Mouse (Mus musculus): Measurements from ENCODE around the gene Olfr735. TPM values are rescaled to one million over a fixed set of nuclear protein-coding genes. Genes with fewer than 3 reads are reported as not detected.
A peak's percentile ranks its signal among the peaks of the same experiment; 100 is the strongest.

Olfr735 gene
- total RNA-seq (2014; fragmentation: Nextera tagmentation): not detected in 2 replicates
- not detected in 2 replicates for total RNA-seq (2017)

DNA sequence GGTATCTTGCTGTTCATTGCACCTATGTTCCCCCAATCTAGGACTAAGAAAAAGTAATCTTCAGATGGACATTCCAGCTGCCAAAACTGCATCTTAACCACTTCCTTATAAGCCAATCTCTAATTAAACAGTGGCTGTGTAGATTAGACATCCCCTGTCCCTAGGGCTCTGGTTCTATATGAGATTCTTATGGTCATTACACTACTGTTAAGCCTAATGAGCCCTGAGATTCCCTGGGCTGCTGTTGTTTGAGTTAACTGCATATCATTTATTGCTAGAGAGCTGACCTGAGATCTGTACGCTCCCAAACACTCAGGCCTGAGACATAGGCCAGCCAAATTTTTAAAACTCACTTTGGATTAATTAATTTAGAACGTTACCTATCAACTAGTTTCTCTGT lies at the start of gene Olfr735:
Gene Olfr735, minus strand, starts transcription at position 77 of the 400 bp plus-strand sequence.
- ATAC-seq (replicated peaks; ENCODE audit: poor library complexity, severe bottlenecking): no peak

DNA sequence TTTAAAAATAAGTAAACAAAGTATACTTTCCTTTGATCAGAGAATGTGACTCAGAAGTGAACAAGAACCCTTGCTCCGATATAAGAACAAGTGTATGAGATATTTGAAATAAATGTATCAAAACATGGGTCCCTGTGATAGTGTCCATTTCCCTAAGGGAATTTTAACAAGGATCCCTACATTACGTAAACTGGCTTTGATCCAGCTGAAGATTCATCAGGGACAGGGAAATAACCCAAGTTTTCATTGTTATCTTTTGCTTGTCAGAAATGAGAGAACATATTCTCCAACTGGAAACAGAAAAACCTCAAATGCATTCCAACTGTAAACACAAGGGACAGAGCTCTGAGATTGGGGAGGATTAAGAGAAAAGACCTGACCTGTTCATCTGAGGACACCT lies 32.2 kb upstream of the Olfr735 start, which contains the start of gene Olfr736:
Gene Olfr736, plus strand, starts transcription at position 301 of the 400 bp plus-strand sequence.
- no peak for ATAC-seq (replicated peaks; ENCODE audit: poor library complexity, severe bottlenecking)

GRCm38 (mm10) chr14:50363561-50363960 lies 14.9 kb upstream of the Olfr735 start:
- peak; percentile 56 for ATAC-seq (replicated peaks; ENCODE audit: poor library complexity, severe bottlenecking)

GRCm38 (mm10) chr14:50360480-50360879 lies 11.8 kb upstream of the Olfr735 start:
- ATAC-seq (replicated peaks; ENCODE audit: poor library complexity, severe bottlenecking): no peak

DNA sequence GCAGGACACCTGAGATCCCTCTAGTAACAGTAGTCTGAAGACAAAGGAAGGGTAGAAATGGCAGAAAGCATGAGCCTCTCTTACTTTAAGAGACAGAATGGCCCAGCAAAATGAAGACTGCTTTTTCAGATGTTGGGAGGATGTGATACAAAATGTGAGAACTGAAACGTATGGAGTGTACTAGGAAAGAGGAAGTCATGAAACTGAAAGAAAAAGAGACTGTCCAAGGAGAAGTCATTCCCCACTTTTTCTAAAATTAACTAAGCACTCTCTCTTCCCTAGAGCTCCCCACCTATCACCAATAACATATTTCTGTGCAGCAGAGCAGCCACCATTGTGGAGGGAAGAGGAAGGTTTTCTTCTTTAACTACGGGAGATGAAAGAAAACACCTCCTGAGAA lies 8.9 kb upstream of the Olfr735 start, which contains the start of gene Tlr11:
Gene Tlr11, plus strand, starts transcription at position 322 of the 400 bp plus-strand sequence.
- ATAC-seq (replicated peaks; ENCODE audit: poor library complexity, severe bottlenecking): peak; percentile 93

DNA sequence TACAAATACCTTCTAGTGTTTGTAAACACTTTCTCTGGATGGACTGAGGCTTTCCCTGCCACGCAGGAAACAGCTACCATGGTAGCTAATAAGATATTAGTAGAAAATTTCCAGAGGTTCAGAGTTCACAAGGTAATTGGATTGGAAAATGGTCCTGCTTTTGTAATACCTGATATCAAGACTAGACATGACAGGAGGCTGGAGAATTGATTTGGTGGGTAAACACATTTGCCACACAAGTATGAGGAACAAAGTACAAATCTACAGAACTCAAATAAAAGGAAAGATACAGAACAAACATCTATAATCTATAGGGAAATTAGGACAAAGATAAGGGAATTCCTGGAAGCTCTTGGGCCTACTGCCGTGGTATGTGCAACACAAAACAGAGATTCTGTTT lies 8.1 kb upstream of the Olfr735 start:
- no peak for ATAC-seq (replicated peaks; ENCODE audit: poor library complexity, severe bottlenecking)

DNA sequence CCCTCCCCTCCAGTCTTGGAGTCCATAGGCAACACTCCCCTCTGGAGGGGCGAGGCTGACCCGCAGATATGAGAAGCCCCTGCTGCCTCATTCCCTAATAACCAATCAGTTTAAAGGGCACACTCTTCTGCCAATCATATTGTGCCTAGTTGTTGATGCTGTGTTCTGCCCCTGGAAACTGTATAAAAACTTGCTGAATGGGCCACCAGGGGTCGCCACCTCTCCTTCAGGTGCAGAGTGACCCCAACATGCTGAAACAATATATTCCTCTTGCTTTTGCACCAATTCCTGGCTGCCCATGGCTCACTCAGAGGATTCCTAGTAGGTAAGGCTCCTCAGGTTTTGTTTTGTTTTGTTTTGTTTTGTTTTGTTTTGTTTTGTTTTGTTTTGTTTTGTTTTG lies 3.8 kb upstream of the Olfr735 start:
- ATAC-seq (replicated peaks; ENCODE audit: poor library complexity, severe bottlenecking): peak; percentile 88

DNA sequence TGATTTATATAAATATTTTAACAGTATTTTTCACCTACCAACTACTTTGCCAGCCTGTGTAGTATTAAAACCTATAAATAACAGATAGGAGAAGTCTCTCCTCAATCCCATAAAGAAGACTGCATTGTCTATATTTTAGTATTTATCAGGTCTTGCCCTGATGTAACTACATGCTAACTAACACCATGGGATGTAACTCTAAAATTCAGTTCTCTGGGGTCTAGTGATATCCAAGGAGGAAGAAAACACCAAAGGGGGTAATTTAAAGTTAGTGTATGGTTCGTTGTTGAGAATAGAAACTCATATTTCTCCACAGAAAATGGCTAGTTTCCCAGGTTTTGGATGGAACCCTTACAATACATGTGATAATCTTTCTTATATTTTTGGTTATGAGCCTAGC lies 22.0 kb downstream of the Olfr735 start, which contains the start of gene Olfr734:
Gene Olfr734, minus strand, starts transcription at position 101 of the 400 bp plus-strand sequence.
- no peak for ATAC-seq (replicated peaks; ENCODE audit: poor library complexity, severe bottlenecking)

DNA sequence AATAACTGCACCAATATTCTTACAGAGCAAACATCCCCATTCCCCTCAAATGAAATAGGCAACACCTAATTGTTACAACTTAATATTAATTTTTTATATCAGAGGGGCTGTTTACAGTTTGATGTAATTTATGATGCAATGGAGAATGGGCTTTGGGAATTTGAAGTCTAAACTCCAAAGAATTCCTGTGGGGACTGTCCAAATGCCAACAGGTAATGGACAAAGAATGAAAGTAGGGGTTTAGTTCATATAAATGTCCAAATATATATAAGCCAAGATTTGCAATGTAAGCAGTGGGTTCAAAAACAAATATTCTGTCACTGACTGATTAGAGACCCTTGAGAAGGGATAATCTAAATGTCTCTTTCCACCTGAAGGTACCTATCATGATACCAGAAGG lies 47.2 kb downstream of the Olfr735 start, which contains the start of gene Olfr733:
Gene Olfr733, minus strand, starts transcription at position 101 of the 400 bp plus-strand sequence.
- ATAC-seq (replicated peaks; ENCODE audit: poor library complexity, severe bottlenecking): no peak

Other genes starting within 250 kb of the Olfr735 start
- not detected in 2 replicates for gene Olfr727, start 225.7 kb downstream of the Olfr735 start, total RNA-seq (2014; fragmentation: Nextera tagmentation)
- gene Olfr727, start 225.7 kb downstream of the Olfr735 start, total RNA-seq (2017): not detected in 2 replicates
- not detected in 2 replicates for gene Olfr728, start 206.2 kb downstream of the Olfr735 start, total RNA-seq (2014; fragmentation: Nextera tagmentation)
- not detected in 2 replicates for gene Olfr728, start 206.2 kb downstream of the Olfr735 start, total RNA-seq (2017)
- not detected in 2 replicates for gene Olfr729, start 196.0 kb downstream of the Olfr735 start, total RNA-seq (2014; fragmentation: Nextera tagmentation)
- gene Olfr729, start 196.0 kb downstream of the Olfr735 start, total RNA-seq (2017): not detected in 2 replicates
- not detected in 2 replicates for gene Olfr730, start 160.7 kb downstream of the Olfr735 start, total RNA-seq (2014; fragmentation: Nextera tagmentation)
- not detected in 2 replicates for gene Olfr730, start 160.7 kb downstream of the Olfr735 start, total RNA-seq (2017)
- gene Olfr731, start 107.0 kb downstream of the Olfr735 start, total RNA-seq (2014; fragmentation: Nextera tagmentation): not detected in 2 replicates
- not detected in 2 replicates for gene Olfr731, start 107.0 kb downstream of the Olfr735 start, total RNA-seq (2017)
- not detected in 2 replicates for gene Olfr732, start 64.7 kb downstream of the Olfr735 start, total RNA-seq (2014; fragmentation: Nextera tagmentation)
- not detected in 2 replicates for gene Olfr732, start 64.7 kb downstream of the Olfr735 start, total RNA-seq (2017)
- gene Olfr733, start 47.4 kb downstream of the Olfr735 start, total RNA-seq (2014; fragmentation: Nextera tagmentation): not detected in 2 replicates
- not detected in 2 replicates for gene Olfr733, start 47.4 kb downstream of the Olfr735 start, total RNA-seq (2017)
- gene Olfr734, start 22.1 kb downstream of the Olfr735 start, total RNA-seq (2014; fragmentation: Nextera tagmentation): not detected in 2 replicates
- gene Olfr734, start 22.1 kb downstream of the Olfr735 start, total RNA-seq (2017): not detected in 2 replicates
- gene Tlr11, start 9.0 kb upstream of the Olfr735 start, total RNA-seq (2014; fragmentation: Nextera tagmentation): not detected in 2 replicates
- not detected in 2 replicates for gene Tlr11, start 9.0 kb upstream of the Olfr735 start, total RNA-seq (2017)
- gene Olfr736, start 32.3 kb upstream of the Olfr735 start, total RNA-seq (2014; fragmentation: Nextera tagmentation): not detected in 2 replicates
- gene Olfr736, start 32.3 kb upstream of the Olfr735 start, total RNA-seq (2017): not detected in 2 replicates
- gene Olfr738, start 58.7 kb upstream of the Olfr735 start, total RNA-seq (2014; fragmentation: Nextera tagmentation): not detected in 2 replicates
- gene Olfr738, start 58.7 kb upstream of the Olfr735 start, total RNA-seq (2017): not detected in 2 replicates
- not detected in 2 replicates for gene Olfr739, start 69.8 kb upstream of the Olfr735 start, total RNA-seq (2014; fragmentation: Nextera tagmentation)
- gene Olfr739, start 69.8 kb upstream of the Olfr735 start, total RNA-seq (2017): not detected in 2 replicates
- not detected in 2 replicates for gene Olfr740, start 96.7 kb upstream of the Olfr735 start, total RNA-seq (2014; fragmentation: Nextera tagmentation)
- gene Olfr740, start 96.7 kb upstream of the Olfr735 start, total RNA-seq (2017): not detected in 2 replicates
- gene Olfr741, start 123.9 kb upstream of the Olfr735 start, total RNA-seq (2014; fragmentation: Nextera tagmentation): not detected in 2 replicates
- gene Olfr741, start 123.9 kb upstream of the Olfr735 start, total RNA-seq (2017): not detected in 2 replicates
- gene Olfr742, start 154.7 kb upstream of the Olfr735 start, total RNA-seq (2014; fragmentation: Nextera tagmentation): not detected in 2 replicates
- gene Olfr742, start 154.7 kb upstream of the Olfr735 start, total RNA-seq (2017): not detected in 2 replicates
- not detected in 2 replicates for gene Olfr743, start 173.0 kb upstream of the Olfr735 start, total RNA-seq (2014; fragmentation: Nextera tagmentation)
- not detected in 2 replicates for gene Olfr743, start 173.0 kb upstream of the Olfr735 start, total RNA-seq (2017)

All from granulocyte monocyte progenitor cell, adult 5-6 weeks (primary cell).